Mouse (Mus musculus): ENCODE results near the gene Fam184a.

GRCm38 (mm10) chr10:53683226-53683625 is 67.7 kb downstream of the Fam184a start:
- TF ChIP-seq GATA1 (IDR thresholded peaks at IDR 0.05; ENCODE audit: borderline replicate concordance, low read length) = no peak
- no peak for TF ChIP-seq FLI1 (IDR thresholded peaks at IDR 0.05; ENCODE audit: low read length)

Measured in megakaryocyte, embryonic 14.5 days (primary cell).